Mouse (Mus musculus) ES-E14 (cell line): ENCODE results near the gene Thap3.

Experiments
- CHD2 ChIP-seq: IDR thresholded peaks from 2 replicates; pipeline ENCODE4 v1.6.1; 2014; ENCODE audit warnings: mild to moderate bottlenecking, low read depth, low read length, inconsistent platforms
- HCFC1 ChIP-seq: IDR thresholded peaks from 2 replicates; pipeline ENCODE4 v1.6.1; 2012; ENCODE audit warnings: low read length, inconsistent platforms, borderline replicate concordance; ENCODE audit not compliant: insufficient read depth

DNA sequence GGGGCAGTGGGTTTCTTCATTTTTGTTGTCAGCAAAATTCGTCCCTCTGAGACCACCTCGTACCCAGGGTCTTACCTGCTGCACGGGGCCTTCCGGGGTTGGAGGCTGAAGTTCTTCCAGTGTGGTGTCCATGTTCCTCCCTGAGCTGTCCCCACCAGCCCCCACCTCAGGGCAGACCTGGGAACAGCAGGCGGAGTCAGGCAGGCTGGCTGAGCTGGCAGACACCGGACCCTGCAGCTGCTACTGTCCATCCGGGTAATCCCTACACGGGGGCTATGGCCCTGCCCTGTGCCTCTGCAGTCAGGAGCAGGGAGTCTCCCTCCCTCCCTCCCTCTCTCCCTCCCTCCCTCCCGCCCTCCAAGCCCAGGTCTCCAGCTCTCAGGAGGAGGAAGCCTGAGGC is 5.2 kb downstream of the Thap3 start:
- TF ChIP-seq HCFC1 (no peak), CHD2 (no peak)
